Mouse (Mus musculus) limb, embryonic 13.5 days (tissue): ENCODE data around the gene Qsox1. TPM values are rescaled to one million over a fixed set of nuclear protein-coding genes. Genes with fewer than 3 reads are reported as not detected.

Experiments used
- ATAC-seq: fragments of 200-750 bp; cut with Nextera tagmentation; 2 replicates; pipeline ENCODE4 v1.8.0; 2017; ENCODE audit warnings: low read depth, moderate number of reproducible peaks, moderate TSS enrichment; ENCODE audit not compliant: low FRiP score
- H3K27ac ChIP-seq: fragments of 300-500 bp; sonication (generic); 2 replicates; pipeline ENCODE4 v1.5.1; 2015; ENCODE audit warnings: inconsistent platforms, mild to moderate bottlenecking, moderate library complexity
- H3K27me3 ChIP-seq: fragments of 300-500 bp; sonication (generic); 2 replicates; pipeline ENCODE4 v1.6.1; 2015; ENCODE audit warnings: mild to moderate bottlenecking, inconsistent platforms
- H3K36me3 ChIP-seq: fragments of 300-500 bp; sonication (generic); 2 replicates; pipeline ENCODE4 v1.6.1; 2015; ENCODE audit warnings: inconsistent platforms, mild to moderate bottlenecking, moderate library complexity
- H3K4me1 ChIP-seq: fragments of 300-500 bp; sonication (generic); 2 replicates; pipeline ENCODE4 v1.6.1; 2015; ENCODE audit warnings: inconsistent platforms
- H3K4me2 ChIP-seq: fragments of 300-500 bp; sonication (generic); replicated peaks from 2 replicates; pipeline ENCODE4 v1.6.1; 2015; ENCODE audit warnings: inconsistent platforms, mild to moderate bottlenecking, moderate library complexity
- H3K4me3 ChIP-seq: fragments of 300-500 bp; sonication (generic); 2 replicates; pipeline ENCODE4 v1.5.1; 2015; ENCODE audit warnings: moderate library complexity, mild to moderate bottlenecking, inconsistent platforms
- H3K9ac ChIP-seq: fragments of 300-500 bp; sonication (generic); 2 replicates; pipeline ENCODE4 v1.6.1; 2015; ENCODE audit warnings: mild to moderate bottlenecking, inconsistent platforms
- H3K9me3 ChIP-seq: fragments of 300-500 bp; sonication (generic); 2 replicates; pipeline ENCODE4 v1.6.1; 2016; ENCODE audit warnings: inconsistent platforms
- whole genome bisulfite sequencing: fragments of 180-500 bp; shearing (Covaris S2); methylation state at CpG from one replicate; pipeline ENCODE4 v1.1.7; 2015; 5-methylcytosine and 5-hydroxymethylcytosine counted together
- polyA plus RNA-seq: library from polyadenylated mRNA; unstranded; fragments of >200 nt; fragmentation: Nextera tagmentation; extraction: Ambion mirVana; gene quantifications from 2 replicates; pipeline ENCODE4 v1.2.1, GENCODE M21; 2015

The Qsox1 gene
- polyA plus RNA-seq, 1 experiment from 2014 or later: 37.3 TPM

- ATAC-seq: no peak
Measured at GRCm38 (mm10) chr1:155825940-155826716, 13.4 kb upstream of the Qsox1 start.

GRCm38 (mm10) chr1:155820646-155821045, 8.0 kb upstream of the Qsox1 start:
- Histone ChIP-seq H3K4me2 (no peak overlapping the region), H3K27me3 (no peaks in the 10 kb centered on the region), H3K4me3 (no peak overlapping the region), H3K36me3 (no peaks in the 10 kb centered on the region), H3K27ac (no peak overlapping the region), H3K9ac (no peak overlapping the region), H3K4me1 (no peaks in the 10 kb centered on the region), H3K9me3 (peaks cover 3% of the 10 kb centered on the region; the same call in 1 of the 2 replicates)
- ATAC-seq: no peak
- WGBS: 80% methylated on average over 5 of the region's 5 CpGs

More at GRCm38 (mm10) chr1:155825940-155826716, 13.4 kb upstream of the Qsox1 start:
- Histone ChIP-seq H3K4me3 (no peak overlapping the region), H3K36me3 (no peaks in the 10 kb centered on the region), H3K4me2 (no peak overlapping the region), H3K27me3 (no peaks in the 10 kb centered on the region), H3K4me1 (no peaks in the 10 kb centered on the region), H3K27ac (no peak overlapping the region), H3K9me3 (peaks cover 3% of the 10 kb centered on the region; the same call in 1 of the 2 replicates), H3K9ac (no peak overlapping the region)
- 83% methylated on average over 4 of the region's 4 CpGs for WGBS

- Histone ChIP-seq H3K9ac (no peak overlapping the region), H3K27ac (no peak overlapping the region), H3K27me3 (no peaks in the 10 kb centered on the region), H3K4me3 (no peak overlapping the region), H3K9me3 (no peaks in the 10 kb centered on the region), H3K36me3 (no peaks in the 10 kb centered on the region), H3K4me1 (peaks cover 12% of the 10 kb centered on the region), H3K4me2 (no peak overlapping the region)
- WGBS: 50% methylated on average over 2 of the region's 2 CpGs
- no peak for ATAC-seq
Measured at GRCm38 (mm10) chr1:155816167-155816566, 3.5 kb upstream of the Qsox1 start.

- Histone ChIP-seq H3K27me3 (no peaks in the 10 kb centered on the region), H3K4me3 (peak overlapping the region; percentile 87), H3K4me2 (peak overlapping the region; percentile 78), H3K27ac (peak overlapping the region; percentile 44; the same call in 1 of the 2 replicates), H3K9ac (peak overlapping the region; percentile 77), H3K36me3 (no peaks in the 10 kb centered on the region), H3K9me3 (no peaks in the 10 kb centered on the region), H3K4me1 (peaks cover 30% of the 10 kb centered on the region)
- 4% methylated on average over 22 of the region's 22 CpGs for WGBS
- ATAC-seq: peak; percentile 37; the same call in 1 of the 2 replicates
Measured at GRCm38 (mm10) chr1:155811995-155812580, 601 bp downstream of the Qsox1 start.

- Histone ChIP-seq H3K4me3 (peak overlapping the region; percentile 17), H3K27ac (peak overlapping the region; percentile 56; the same call in 1 of the 2 replicates), H3K27me3 (no peaks in the 10 kb centered on the region), H3K9ac (0 out of 2 replicates have a peak overlapping the region, but pooled peaks have one; percentile 13), H3K4me1 (peaks cover 30% of the 10 kb centered on the region), H3K36me3 (no peaks in the 10 kb centered on the region), H3K4me2 (peak overlapping the region; percentile 78), H3K9me3 (no peaks in the 10 kb centered on the region)
- 29% methylated on average over 7 of the region's 7 CpGs for WGBS
- peak; percentile 21; the same call in 1 of the 2 replicates for ATAC-seq
Measured at GRCm38 (mm10) chr1:155810616-155811015, 2.1 kb downstream of the Qsox1 start.

- no peaks in the 10 kb centered on the region for H3K36me3 ChIP-seq
- 68% methylated on average over 10 of the region's 10 CpGs for WGBS
- no peak for ATAC-seq
Measured at GRCm38 (mm10) chr1:155809706-155810442, 2.8 kb downstream of the Qsox1 start.

GRCm38 (mm10) chr1:155808261-155808660, 4.4 kb downstream of the Qsox1 start:
- Histone ChIP-seq H3K27ac (no peak overlapping the region), H3K4me2 (no peak overlapping the region), H3K9me3 (no peaks in the 10 kb centered on the region), H3K4me3 (no peak overlapping the region), H3K27me3 (no peaks in the 10 kb centered on the region), H3K36me3 (peaks cover 4% of the 10 kb centered on the region), H3K9ac (no peak overlapping the region), H3K4me1 (peaks cover 38% of the 10 kb centered on the region)
- WGBS: 94% methylated on average over 4 of the region's 4 CpGs
- no peak for ATAC-seq

More at GRCm38 (mm10) chr1:155809706-155810442, 2.8 kb downstream of the Qsox1 start:
- peak overlapping the region; percentile 56; the same call in 1 of the 2 replicates for H3K27ac ChIP-seq
- peaks cover 32% of the 10 kb centered on the region for H3K4me1 ChIP-seq
- 0 out of 2 replicates have a peak overlapping the region, but pooled peaks have one; percentile 13 for H3K9ac ChIP-seq
- H3K9me3 ChIP-seq: no peaks in the 10 kb centered on the region
- H3K4me2 ChIP-seq: peak overlapping the region; percentile 78
- no peaks in the 10 kb centered on the region for H3K27me3 ChIP-seq
- H3K4me3 ChIP-seq: peak overlapping the region; percentile 17; the same call in 1 of the 2 replicates

GRCm38 (mm10) chr1:155805607-155806006, 7.1 kb downstream of the Qsox1 start:
- Histone ChIP-seq H3K4me3 (no peak overlapping the region), H3K4me2 (no peak overlapping the region), H3K9me3 (no peaks in the 10 kb centered on the region), H3K9ac (no peak overlapping the region), H3K27ac (no peak overlapping the region), H3K36me3 (peaks cover 20% of the 10 kb centered on the region), H3K27me3 (no peaks in the 10 kb centered on the region), H3K4me1 (peaks cover 24% of the 10 kb centered on the region)
- ATAC-seq: no peak
- 90% methylated on average over 9 of the region's 9 CpGs for WGBS

GRCm38 (mm10) chr1:155801014-155801991, 11.4 kb downstream of the Qsox1 start:
- ATAC-seq: no peak
- no peak overlapping the region for H3K4me2 ChIP-seq
- peaks cover 11% of the 10 kb centered on the region for H3K4me1 ChIP-seq
- no peak overlapping the region for H3K9ac ChIP-seq
- no peaks in the 10 kb centered on the region for H3K9me3 ChIP-seq
- no peak overlapping the region for H3K4me3 ChIP-seq
- no peaks in the 10 kb centered on the region for H3K27me3 ChIP-seq
- 83% methylated on average over 11 of the region's 11 CpGs for WGBS
- H3K36me3 ChIP-seq: peaks cover 41% of the 10 kb centered on the region
- no peak overlapping the region for H3K27ac ChIP-seq

- no peaks in the 10 kb centered on the region for H3K9me3 ChIP-seq
- H3K9ac ChIP-seq: no peak overlapping the region
- no peak overlapping the region for H3K4me2 ChIP-seq
- peaks cover 59% of the 10 kb centered on the region for H3K36me3 ChIP-seq
- H3K4me3 ChIP-seq: no peak overlapping the region
- H3K4me1 ChIP-seq: no peaks in the 10 kb centered on the region
- H3K27me3 ChIP-seq: no peaks in the 10 kb centered on the region
- ATAC-seq: no peak
- no peak overlapping the region for H3K27ac ChIP-seq
- 94% methylated on average over 4 of the region's 4 CpGs for WGBS
Measured at GRCm38 (mm10) chr1:155798000-155798399, 14.7 kb downstream of the Qsox1 start.

- Histone ChIP-seq H3K4me2 (no peak overlapping the region), H3K36me3 (peaks cover 56% of the 10 kb centered on the region), H3K27me3 (no peaks in the 10 kb centered on the region), H3K4me3 (no peak overlapping the region), H3K4me1 (no peaks in the 10 kb centered on the region), H3K9me3 (no peaks in the 10 kb centered on the region), H3K27ac (no peak overlapping the region), H3K9ac (no peak overlapping the region)
- no peak for ATAC-seq
- WGBS: 88% methylated on average over 4 of the region's 4 CpGs
Measured at GRCm38 (mm10) chr1:155797425-155797824, 15.3 kb downstream of the Qsox1 start.
